Mouse (Mus musculus) MEL-GATA-1-ER (cell line): ENCODE results near the gene Cdh12.

Experiments
- DNase-seq: peaks from one replicate; pipeline ENCODE4 v3.0.0-alpha.2; 2012; ENCODE audit warnings: low read depth; ENCODE audit errors: extremely low read depth

The Cdh12 gene

GRCm38 (mm10) chr15:20696229-20696628 lies 247.2 kb downstream of the Cdh12 start:
- no peak for DNase-seq

- no peak for DNase-seq
Measured at GRCm38 (mm10) chr15:20711859-20712258, 262.8 kb downstream of the Cdh12 start.

- peak; percentile 34 for DNase-seq
Measured at GRCm38 (mm10) chr15:20772289-20772688, 323.2 kb downstream of the Cdh12 start.

GRCm38 (mm10) chr15:20773423-20773822 lies 324.4 kb downstream of the Cdh12 start:
- peak; percentile 35 for DNase-seq

- DNase-seq, result no peak
Measured at GRCm38 (mm10) chr15:20796999-20797398, 347.9 kb downstream of the Cdh12 start.

- no peak for DNase-seq
Measured at GRCm38 (mm10) chr15:20798541-20798940, 349.5 kb downstream of the Cdh12 start.

- no peak for DNase-seq
Measured at GRCm38 (mm10) chr15:20835887-20836286, 386.8 kb downstream of the Cdh12 start.

GRCm38 (mm10) chr15:20836991-20837390 lies 387.9 kb downstream of the Cdh12 start:
- DNase-seq, result no peak

GRCm38 (mm10) chr15:20841479-20841878 lies 392.4 kb downstream of the Cdh12 start:
- DNase-seq, result no peak

GRCm38 (mm10) chr15:20863076-20863475 lies 414.0 kb downstream of the Cdh12 start:
- DNase-seq, result no peak

GRCm38 (mm10) chr15:20872518-20872917 lies 423.5 kb downstream of the Cdh12 start:
- no peak for DNase-seq

- no peak for DNase-seq
Measured at GRCm38 (mm10) chr15:20876993-20877392, 427.9 kb downstream of the Cdh12 start.

GRCm38 (mm10) chr15:20893471-20893870 lies 444.4 kb downstream of the Cdh12 start:
- DNase-seq, result no peak

- DNase-seq, result no peak
Measured at GRCm38 (mm10) chr15:20902568-20902967, 453.5 kb downstream of the Cdh12 start.

GRCm38 (mm10) chr15:20928221-20928620 lies 479.2 kb downstream of the Cdh12 start:
- no peak for DNase-seq

- no peak for DNase-seq
Measured at GRCm38 (mm10) chr15:20944000-20944399, 494.9 kb downstream of the Cdh12 start.

- DNase-seq, result no peak
Measured at GRCm38 (mm10) chr15:20967463-20967862, 518.4 kb downstream of the Cdh12 start.

- DNase-seq, result no peak
Measured at GRCm38 (mm10) chr15:20971041-20971440, 522.0 kb downstream of the Cdh12 start.

GRCm38 (mm10) chr15:21000541-21000940 lies 551.5 kb downstream of the Cdh12 start:
- DNase-seq, result no peak

GRCm38 (mm10) chr15:21007931-21008330 lies 558.9 kb downstream of the Cdh12 start:
- DNase-seq, result no peak

- no peak for DNase-seq
Measured at GRCm38 (mm10) chr15:21008487-21008886, 559.4 kb downstream of the Cdh12 start.

GRCm38 (mm10) chr15:21008969-21009368 lies 559.9 kb downstream of the Cdh12 start:
- DNase-seq, result no peak

GRCm38 (mm10) chr15:21063683-21064082 lies 614.6 kb downstream of the Cdh12 start:
- DNase-seq, result no peak

- peak; percentile 7 for DNase-seq
Measured at GRCm38 (mm10) chr15:21069264-21069663, 620.2 kb downstream of the Cdh12 start.
